Mouse (Mus musculus): ENCODE results near the gene Slc10a2. TPM values are rescaled to one million over a fixed set of nuclear protein-coding genes. Genes with fewer than 3 reads are reported as not detected.

The Slc10a2 gene
- polyA plus RNA-seq (2017; shearing (Covaris generic)), result under 1 TPM in 1 of 2 experiments, not detected in 1; 0.05 TPM

GRCm38 (mm10) chr8:5105186-5105585 lies at the start of gene Slc10a2:
Gene Slc10a2, minus strand, starts transcription at chr8:5105351.

Data from activated CD4-positive, CD25-positive, alpha-beta regulatory T cell (primary cell).